Mouse (Mus musculus) small intestine, adult 2 months (tissue): Measurements from ENCODE around the gene Tsfm.

ENCODE experiments used
- CTCF ChIP-seq: fragments of 200-500 bp; IDR thresholded peaks from 2 replicates; pipeline ENCODE4 v1.5.1; 2012; ENCODE audit warnings: low read depth, mild to moderate bottlenecking, control low read depth, inconsistent platforms, low read length, moderate library complexity, mixed read lengths; ENCODE audit not compliant: insufficient replicate concordance, insufficient read length; ENCODE audit errors: extremely low read depth
- POLR2A ChIP-seq: fragments of 200-500 bp; IDR thresholded peaks from 2 replicates; pipeline ENCODE4 v1.6.1; 2012; ENCODE audit warnings: low read depth, mild to moderate bottlenecking, control low read depth, inconsistent platforms, low read length, moderate library complexity

GRCm38 (mm10) chr10:127002056-127002455, 28.6 kb downstream of the Tsfm start:
- TF ChIP-seq CTCF (no peak), POLR2A (no peak)
